Mouse (Mus musculus) embryonic facial prominence, embryonic 14.5 days (tissue): Measurements from ENCODE around the gene Scn4b. TPM values are rescaled to one million over a fixed set of nuclear protein-coding genes. Genes with fewer than 3 reads are reported as not detected.

Source experiments
- ATAC-seq: fragments of 200-750 bp; cut with Nextera tagmentation; 2 replicates; pipeline ENCODE4 v1.8.0; 2017; ENCODE audit warnings: low read depth, moderate number of reproducible peaks, moderate TSS enrichment
- DNase-seq: peaks from one replicate; pipeline ENCODE4 v3.0.0-alpha.2; 2015; ENCODE audit warnings: low spot score
- H3K27ac ChIP-seq: fragments of 300-500 bp; sonication (generic); replicated peaks from 2 replicates; pipeline ENCODE4 v1.5.1; 2014; ENCODE audit warnings: low read depth, mild to moderate bottlenecking, low read length, moderate library complexity
- H3K27me3 ChIP-seq: fragments of 300-500 bp; sonication (generic); replicated peaks from 2 replicates; pipeline ENCODE4 v1.6.1; 2014; ENCODE audit warnings: low read length; ENCODE audit not compliant: control insufficient read depth, insufficient read depth
- H3K36me3 ChIP-seq: fragments of 300-500 bp; sonication (generic); 2 replicates; pipeline ENCODE4 v1.6.1; 2014; ENCODE audit warnings: low read length, mixed read lengths; ENCODE audit not compliant: control insufficient read depth, insufficient read depth
- H3K4me1 ChIP-seq: fragments of 300-500 bp; sonication (generic); 2 replicates; pipeline ENCODE4 v1.6.1; 2014; ENCODE audit warnings: antibody characterized with exemption, low read length; ENCODE audit not compliant: control insufficient read depth, insufficient read depth
- H3K4me2 ChIP-seq: fragments of 300-500 bp; sonication (generic); 2 replicates; pipeline ENCODE4 v1.6.1; 2014; ENCODE audit warnings: low read depth, mild to moderate bottlenecking, low read length, moderate library complexity, mixed read lengths
- H3K4me3 ChIP-seq: fragments of 300-500 bp; sonication (generic); 2 replicates; pipeline ENCODE4 v1.5.1; 2014; ENCODE audit warnings: low read depth, mild to moderate bottlenecking, low read length
- H3K9ac ChIP-seq: fragments of 300-500 bp; sonication (generic); 2 replicates; pipeline ENCODE4 v1.6.1; 2014; ENCODE audit warnings: low read depth, mild to moderate bottlenecking, low read length, moderate library complexity, mixed read lengths
- H3K9me3 ChIP-seq: fragments of 300-500 bp; sonication (generic); 2 replicates; pipeline ENCODE4 v1.6.1; 2016; ENCODE audit warnings: low read length; ENCODE audit not compliant: control insufficient read depth
- WGBS: fragments of 180-500 bp; shearing (Covaris S2); extraction: QIAGEN DNeasy Blood & Tissue Kit; methylation state at CpG from one replicate; pipeline ENCODE4 v1.1.7; 2014; 5-methylcytosine and 5-hydroxymethylcytosine counted together
- polyA plus RNA-seq: library from polyadenylated mRNA; unstranded; fragments of >200 nt; fragmentation: Nextera tagmentation; extraction: Ambion mirVana; gene quantifications from 2 replicates; pipeline ENCODE4 v1.2.1, GENCODE M21; 2014

Gene Scn4b
- polyA plus RNA-seq, 1 experiment from 2014 or later = 0.19 TPM

DNA sequence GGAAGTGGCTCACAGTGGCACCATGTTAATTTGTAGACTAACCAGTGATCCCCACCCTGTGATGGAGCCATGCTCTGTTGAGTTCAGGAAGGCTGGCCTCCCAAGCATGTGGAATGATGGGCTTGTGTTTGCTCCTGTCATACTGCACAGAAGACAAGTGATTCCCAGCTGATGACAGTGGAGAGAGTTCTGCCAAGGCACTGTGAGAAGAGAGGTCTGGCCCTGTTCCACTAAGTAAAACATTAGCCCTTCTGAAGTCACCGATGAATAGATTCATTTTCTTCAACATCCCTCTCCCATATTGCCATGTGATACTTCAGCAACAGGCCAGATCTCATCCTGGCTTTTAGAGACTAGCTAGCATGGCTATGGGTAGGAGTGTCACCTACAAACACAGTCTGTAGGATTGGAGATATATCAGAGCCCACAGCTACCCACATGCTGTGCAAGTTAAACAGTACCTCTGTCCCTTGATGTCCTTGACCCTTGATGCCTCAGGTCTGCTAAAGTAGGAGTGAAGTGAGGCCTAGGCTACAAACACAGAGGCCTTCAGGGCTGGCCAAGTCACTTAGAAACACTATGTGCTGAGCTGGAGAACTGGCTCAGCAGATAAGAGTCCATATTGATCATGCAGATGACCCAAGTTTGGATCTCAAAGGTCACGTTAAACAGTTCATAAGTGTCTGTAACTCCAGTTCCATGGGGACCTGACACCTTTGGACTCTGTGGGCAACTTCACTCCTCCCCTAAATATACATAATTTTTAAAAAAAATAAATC lies 32.4 kb upstream of the Scn4b start:
- Histone ChIP-seq H3K27me3 (no peaks in the 10 kb centered on the region), H3K4me2 (no peak overlapping the region), H3K27ac (no peak overlapping the region), H3K36me3 (no peaks in the 10 kb centered on the region), H3K9ac (no peak overlapping the region), H3K4me1 (no peaks in the 10 kb centered on the region), H3K4me3 (no peak overlapping the region), H3K9me3 (no peaks in the 10 kb centered on the region)
- ATAC-seq (no peak), DNase-seq (no peak)
- 86% methylated on average over 2 of the region's 2 CpGs for WGBS

DNA sequence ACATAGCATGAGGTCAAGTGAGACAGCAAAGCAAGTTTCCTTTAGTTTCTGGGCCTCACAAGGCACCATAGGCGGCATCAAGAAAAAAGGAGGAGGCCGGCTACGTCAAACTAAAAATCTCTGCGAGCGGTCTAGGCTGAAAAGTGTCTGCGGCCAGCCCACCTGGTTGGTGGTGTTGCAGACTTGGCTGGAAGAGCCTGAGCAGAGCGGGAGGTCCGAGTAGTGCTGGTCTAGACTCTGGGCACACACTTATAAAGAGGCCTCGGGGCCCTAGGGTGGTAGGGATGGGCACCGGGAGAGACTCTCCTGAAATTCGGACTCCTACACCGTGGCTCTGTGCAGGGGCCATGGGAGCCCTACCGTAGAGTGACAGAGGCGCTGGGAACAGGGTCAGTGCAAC lies 22.5 kb upstream of the Scn4b start:
- no peaks in the 10 kb centered on the region for H3K36me3 ChIP-seq
- H3K9ac ChIP-seq = peak overlapping the region; percentile 59
- H3K4me2 ChIP-seq = peak overlapping the region; percentile 64
- peak overlapping the region; percentile 40 for H3K4me3 ChIP-seq
- whole genome bisulfite sequencing = 3% methylated on average over 14 of the region's 14 CpGs
- no peaks in the 10 kb centered on the region for H3K9me3 ChIP-seq
- H3K4me1 ChIP-seq = peaks cover 14% of the 10 kb centered on the region
- H3K27me3 ChIP-seq = no peaks in the 10 kb centered on the region
- H3K27ac ChIP-seq = peak overlapping the region; percentile 40; the same call in 1 of the 2 replicates
- DNase-seq = peak; percentile 90
- ATAC-seq = peak; percentile 83

DNA sequence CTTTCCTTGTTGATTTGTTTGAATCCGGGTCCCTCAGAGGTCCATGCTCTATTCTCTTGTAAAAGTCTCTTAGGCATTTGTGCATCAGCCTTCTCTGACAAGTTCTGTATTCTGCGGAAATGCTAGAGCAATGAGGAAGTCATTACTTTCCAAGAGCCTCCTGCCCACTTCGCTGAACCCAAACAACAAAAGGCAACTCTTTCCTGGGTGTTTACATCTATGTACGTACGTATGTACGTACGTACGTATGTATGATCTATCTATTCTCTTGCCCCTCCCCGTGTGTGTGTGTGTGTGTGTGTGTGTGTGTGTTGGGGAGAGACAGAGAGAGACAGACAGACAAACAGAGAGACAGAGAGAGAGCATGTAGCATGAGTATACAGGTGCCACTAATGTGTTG lies 21.4 kb upstream of the Scn4b start:
- ATAC-seq (no peak), DNase-seq (no peak)
- Histone ChIP-seq H3K27me3 (no peaks in the 10 kb centered on the region), H3K27ac (no peak overlapping the region), H3K9me3 (no peaks in the 10 kb centered on the region), H3K4me3 (no peak overlapping the region), H3K9ac (no peak overlapping the region), H3K4me2 (no peak overlapping the region), H3K36me3 (no peaks in the 10 kb centered on the region), H3K4me1 (peaks cover 14% of the 10 kb centered on the region)
- 62% methylated on average over 9 of the region's 9 CpGs for WGBS

DNA sequence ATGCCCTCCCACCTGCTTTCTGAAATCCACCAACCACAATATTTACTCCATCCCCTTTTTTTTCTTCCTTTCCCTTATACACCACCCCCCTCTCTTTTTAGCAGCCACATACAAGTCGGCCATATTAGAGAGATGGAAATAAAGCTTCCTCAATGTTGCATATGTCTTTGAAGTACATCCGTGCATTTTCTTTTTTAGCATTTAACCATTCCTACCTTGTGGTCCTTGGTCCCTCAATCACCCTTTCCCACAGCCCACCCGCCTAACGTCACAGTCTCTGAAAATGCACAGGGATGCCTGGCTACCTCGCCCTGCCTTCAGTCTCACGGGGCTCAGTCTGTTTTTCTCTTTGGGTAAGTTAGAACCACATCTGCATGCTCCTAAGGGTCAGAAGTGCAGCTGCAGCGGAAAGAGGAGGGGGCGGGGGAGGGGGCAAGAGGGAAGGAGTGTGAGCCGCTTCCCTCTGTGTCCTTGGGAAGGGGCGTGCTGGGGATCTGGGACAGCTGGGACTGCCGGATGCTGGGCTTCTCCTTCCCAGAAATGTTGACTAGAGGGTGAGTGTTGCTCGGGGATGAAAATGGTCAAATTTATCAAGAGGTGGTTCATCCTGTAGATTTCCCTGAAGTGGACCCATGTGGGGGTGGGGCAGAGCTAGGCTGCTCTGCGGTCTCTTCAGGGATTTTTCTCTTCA lies 20.3 kb upstream of the Scn4b start, which contains the start of gene Scn2b:
Scn2b (plus strand) TSS at position 42 of the 691 bp plus-strand sequence.
- peak within 1 kb of the TSS; percentile 67 for H3K4me3 ChIP-seq
- H3K9ac ChIP-seq = peak within 1 kb of the TSS; percentile 83
- H3K27me3 ChIP-seq = no peaks in the 10 kb centered on the region
- peak within 1 kb of the TSS; percentile 74 for H3K4me2 ChIP-seq
- ATAC-seq (peak; percentile 56; the same call in 1 of the 2 replicates), DNase-seq (peak; percentile 68)
- H3K9me3 ChIP-seq = no peaks in the 10 kb centered on the region
- H3K4me1 ChIP-seq = peaks cover 14% of the 10 kb centered on the region
- no peaks in the 10 kb centered on the region for H3K36me3 ChIP-seq
- peak within 1 kb of the TSS; percentile 88 for H3K27ac ChIP-seq
- WGBS = 3% methylated on average over 12 of the region's 13 CpGs

DNA sequence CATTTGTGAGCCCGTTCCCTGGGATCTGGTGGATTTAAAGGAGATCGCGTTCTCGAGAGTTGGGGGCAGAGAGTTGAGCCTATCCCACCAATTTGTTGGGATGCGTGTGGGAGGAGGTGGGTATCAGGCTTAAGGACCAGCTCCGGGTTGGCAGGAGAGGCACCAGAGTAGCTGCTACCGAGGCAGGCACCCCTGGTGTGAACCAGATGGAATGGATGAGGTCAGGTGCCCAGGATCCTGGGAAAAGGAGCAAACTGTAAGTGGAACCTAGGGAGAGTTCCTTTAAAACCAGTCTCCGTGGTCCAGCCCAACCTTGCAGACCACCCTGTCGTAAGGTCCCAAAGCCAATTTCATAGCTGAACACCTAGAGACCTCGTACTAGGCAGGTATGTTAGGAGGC lies 19.6 kb upstream of the Scn4b start:
- DNase-seq (no peak), ATAC-seq (no peak)
- peak overlapping the region; percentile 74 for H3K4me2 ChIP-seq
- H3K9ac ChIP-seq = peak overlapping the region; percentile 83
- H3K36me3 ChIP-seq = no peaks in the 10 kb centered on the region
- H3K9me3 ChIP-seq = no peaks in the 10 kb centered on the region
- H3K27ac ChIP-seq = peak overlapping the region; percentile 88; the same call in 1 of the 2 replicates
- peak overlapping the region; percentile 67 for H3K4me3 ChIP-seq
- H3K4me1 ChIP-seq = peaks cover 14% of the 10 kb centered on the region
- H3K27me3 ChIP-seq = no peaks in the 10 kb centered on the region
- WGBS = 19% methylated on average over 10 of the region's 10 CpGs

DNA sequence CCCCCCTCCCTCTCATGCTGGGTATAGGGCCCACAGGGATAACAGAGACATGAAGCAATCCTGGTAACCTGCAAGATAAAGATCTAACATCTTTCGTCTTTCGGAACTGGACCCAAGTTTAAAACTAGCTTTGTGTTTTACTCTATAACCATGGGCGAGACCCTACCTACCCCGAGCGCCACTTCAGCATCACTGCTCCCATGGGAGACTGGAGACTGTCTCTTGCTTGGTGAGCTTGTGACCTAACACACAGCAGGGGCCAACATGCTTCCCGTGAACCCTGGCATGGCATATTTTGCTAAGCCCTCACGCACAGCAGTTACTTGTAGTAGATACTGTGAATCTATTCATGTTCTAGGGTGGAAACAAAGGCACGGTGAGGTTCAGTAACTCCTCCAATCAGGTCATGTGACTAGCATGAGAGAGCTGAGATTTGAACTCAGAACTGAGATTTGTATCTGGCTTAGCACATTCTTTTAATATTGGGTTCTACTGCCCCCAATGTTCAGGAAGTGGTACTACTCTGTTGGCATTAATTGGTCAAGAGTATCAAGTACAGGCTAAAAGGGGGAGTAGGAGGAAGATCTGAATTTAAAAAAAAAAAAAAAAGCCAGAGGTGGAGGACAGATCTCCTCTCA lies 18.8 kb upstream of the Scn4b start:
- peak overlapping the region; percentile 74; the same call in 1 of the 2 replicates for H3K4me2 ChIP-seq
- no peak overlapping the region for H3K27ac ChIP-seq
- H3K27me3 ChIP-seq = no peaks in the 10 kb centered on the region
- peak overlapping the region; percentile 67; the same call in 1 of the 2 replicates for H3K4me3 ChIP-seq
- H3K36me3 ChIP-seq = no peaks in the 10 kb centered on the region
- WGBS = 91% methylated on average over 8 of the region's 8 CpGs
- DNase-seq = no peak
- no peak for ATAC-seq
- H3K9ac ChIP-seq = no peak overlapping the region
- H3K4me1 ChIP-seq = peaks cover 14% of the 10 kb centered on the region
- no peaks in the 10 kb centered on the region for H3K9me3 ChIP-seq

DNA sequence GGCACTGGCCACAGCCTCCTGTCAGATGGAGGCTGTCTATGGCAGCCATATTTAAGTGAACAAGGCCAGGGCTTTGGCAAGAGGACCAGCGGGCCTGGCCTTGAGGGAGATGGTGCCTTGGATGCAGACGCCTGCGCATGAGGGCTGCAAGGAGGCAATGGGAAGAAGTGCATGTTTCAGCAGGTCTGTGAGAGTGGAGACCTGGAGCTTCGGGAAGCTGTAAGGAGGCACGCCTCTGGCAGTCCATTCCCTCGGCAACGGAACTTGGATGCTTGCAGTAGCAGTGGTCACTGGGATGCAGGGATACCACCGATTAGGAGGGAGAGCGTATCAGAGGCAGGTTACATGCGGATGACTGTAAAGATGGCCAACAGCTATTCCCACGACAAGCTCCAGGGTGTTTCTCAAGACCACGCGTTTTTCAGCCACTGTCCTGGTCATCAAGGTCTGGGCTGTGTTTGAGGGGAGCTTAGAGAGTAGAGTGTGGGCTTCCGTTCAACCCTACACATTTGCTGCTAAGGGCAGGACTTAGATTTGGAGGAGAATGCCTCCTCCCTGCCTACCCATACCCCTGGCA lies 18.2 kb upstream of the Scn4b start:
- 88% methylated on average over 14 of the region's 14 CpGs for WGBS
- Histone ChIP-seq H3K9me3 (no peaks in the 10 kb centered on the region), H3K4me3 (no peak overlapping the region), H3K4me1 (peaks cover 14% of the 10 kb centered on the region), H3K4me2 (no peak overlapping the region), H3K9ac (no peak overlapping the region), H3K27me3 (no peaks in the 10 kb centered on the region), H3K27ac (no peak overlapping the region), H3K36me3 (no peaks in the 10 kb centered on the region)
- no peak for DNase-seq
- ATAC-seq = no peak

DNA sequence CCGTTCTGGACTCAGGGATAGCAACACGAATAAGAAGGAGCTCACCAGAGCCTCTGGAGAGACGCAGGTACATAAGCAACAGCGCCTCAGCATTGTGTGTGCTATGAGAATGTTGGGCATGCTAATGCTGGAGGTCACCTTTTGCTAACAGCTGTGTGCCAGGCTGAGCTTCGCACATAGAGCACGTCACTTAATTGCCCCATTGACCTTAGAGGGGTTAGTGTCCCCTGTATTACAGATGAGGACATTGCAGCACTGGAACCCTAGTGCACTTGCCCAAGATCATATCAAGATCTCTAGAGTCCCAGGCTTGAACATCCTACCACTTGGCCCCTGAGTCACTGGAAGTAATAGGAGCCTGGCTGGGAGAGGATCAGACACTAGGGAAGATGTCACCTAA lies 17.6 kb upstream of the Scn4b start:
- no peak overlapping the region for H3K9ac ChIP-seq
- peaks cover 14% of the 10 kb centered on the region for H3K4me1 ChIP-seq
- H3K27me3 ChIP-seq = no peaks in the 10 kb centered on the region
- no peak for DNase-seq
- no peak overlapping the region for H3K4me2 ChIP-seq
- peaks cover 3% of the 10 kb centered on the region for H3K36me3 ChIP-seq
- H3K4me3 ChIP-seq = no peak overlapping the region
- H3K27ac ChIP-seq = no peak overlapping the region
- WGBS = 86% methylated on average over 6 of the region's 6 CpGs
- no peaks in the 10 kb centered on the region for H3K9me3 ChIP-seq
- ATAC-seq = no peak
